Mouse (Mus musculus): ENCODE data around the gene Gm5662.
"Not testable (repeated sequence)": the region's sequence is repeated elsewhere in the genome, so short reads cannot be mapped to it uniquely, and the experiment has no call there.

The Gm5662 gene

GRCm38 (mm10) chr12:88274400-88274799 lies at the start of gene Gm5662:
Gene Gm5662, minus strand, starts transcription at chr12:88274500.
- not testable (repeated sequence) for DNase-seq

DNA sequence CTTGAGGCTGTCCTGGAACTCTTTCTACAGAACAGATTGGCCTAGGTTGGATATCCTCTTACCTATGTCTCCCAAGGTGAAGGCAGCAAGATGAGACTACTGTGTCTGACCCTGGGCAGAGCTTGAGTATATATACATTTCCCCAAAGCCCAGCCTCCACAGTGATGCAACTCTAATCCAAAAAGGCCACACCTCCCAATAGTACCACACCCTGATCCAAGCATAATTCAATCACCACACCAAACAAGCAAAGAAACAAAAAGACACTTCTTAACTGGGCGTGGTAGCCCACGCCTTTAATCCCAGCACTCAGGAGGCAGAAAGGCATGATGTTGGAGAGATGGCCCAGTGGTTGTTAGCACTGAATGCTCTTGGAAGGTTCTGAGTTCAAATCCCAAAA lies 49.6 kb upstream of the Gm5662 start, which contains the start of gene Gm5039:
Gm5039 (minus strand) TSS at position 101 of the 400 bp plus-strand sequence.
- not testable (repeated sequence) for DNase-seq

GRCm38 (mm10) chr12:88314556-88314955 lies 40.3 kb upstream of the Gm5662 start:
- no peak for DNase-seq

GRCm38 (mm10) chr12:88297171-88297570 lies 22.9 kb upstream of the Gm5662 start:
- DNase-seq, result not testable (repeated sequence)

- DNase-seq, result not testable (repeated sequence)
These were observed 18.8 kb upstream of the Gm5662 start for GRCm38 (mm10) chr12:88293082-88293481.

GRCm38 (mm10) chr12:88285224-88285623 lies 10.9 kb upstream of the Gm5662 start:
- DNase-seq, result not testable (repeated sequence)

DNA sequence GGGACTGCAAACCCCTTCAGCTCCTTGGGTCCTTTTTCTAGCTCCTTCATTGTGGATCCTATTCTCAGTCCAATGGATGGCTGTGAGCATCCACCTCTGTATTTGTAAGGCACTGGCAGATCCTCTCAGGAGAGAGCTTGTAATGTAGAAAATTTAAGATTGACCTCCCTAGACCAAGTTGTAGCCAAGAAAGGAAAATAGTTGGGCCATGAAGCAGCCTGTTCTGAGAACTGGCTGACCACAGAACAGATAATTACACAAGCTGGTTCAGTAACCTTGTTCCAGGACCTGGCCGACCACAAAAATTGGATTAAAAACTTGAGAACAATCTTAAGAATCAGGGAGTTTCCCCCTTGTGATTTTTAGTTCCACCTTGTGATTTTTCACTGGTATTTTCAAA lies 17.1 kb downstream of the Gm5662 start:
- no peak for DNase-seq

DNA sequence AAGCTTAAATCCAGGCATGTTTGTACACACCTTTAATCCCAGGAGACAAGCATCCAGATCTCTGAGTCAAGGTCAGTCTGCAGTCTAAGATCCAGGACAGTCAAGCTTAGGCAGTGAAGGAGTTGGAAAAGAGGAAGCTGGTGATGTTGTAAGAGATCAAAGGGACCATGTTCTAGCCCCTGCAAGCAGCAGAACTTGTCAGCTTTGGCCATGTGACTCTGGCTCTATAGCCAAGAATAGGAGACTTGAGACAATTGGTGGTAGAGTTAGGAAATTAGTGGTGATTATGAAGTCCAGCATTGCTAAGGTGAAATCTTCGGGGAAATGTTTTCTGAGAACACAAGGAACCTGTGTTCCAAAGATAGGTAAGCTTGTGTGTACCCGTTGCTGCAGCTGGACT lies 18.4 kb downstream of the Gm5662 start:
- DNase-seq, result not testable (repeated sequence)

GRCm38 (mm10) chr12:88250000-88250399 lies 24.3 kb downstream of the Gm5662 start, which contains the start of gene Gm8332:
Gene Gm8332, minus strand, starts transcription at chr12:88250100.
- DNase-seq, result not testable (repeated sequence)

GRCm38 (mm10) chr12:88245786-88246185 lies 28.5 kb downstream of the Gm5662 start:
- not testable (repeated sequence) for DNase-seq

DNA sequence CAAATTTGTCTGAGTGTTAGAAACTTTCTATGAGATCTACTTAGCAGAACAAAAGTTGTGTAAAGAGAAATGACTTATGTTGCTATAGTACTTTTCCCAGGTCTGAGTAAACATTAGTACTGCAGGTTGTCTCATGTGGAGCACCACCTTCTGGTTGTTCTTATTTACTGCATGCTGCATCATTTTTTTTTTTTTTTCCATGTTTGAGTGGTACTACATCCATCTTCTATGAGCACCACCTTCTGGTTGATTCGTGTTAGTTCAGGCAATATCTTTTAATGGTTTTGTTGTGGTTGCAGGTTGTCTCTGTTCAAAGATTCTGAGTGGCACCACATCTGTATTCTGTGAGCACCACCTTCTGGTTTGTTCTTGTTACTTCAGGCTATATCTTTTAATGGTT lies 31.4 kb downstream of the Gm5662 start:
- DNase-seq, result not testable (repeated sequence)

Data from thymus, postnatal 25 days (tissue).